Mouse (Mus musculus) embryonic facial prominence, embryonic 15.5 days (tissue): ENCODE results near the gene Zcchc12. TPM values are rescaled to one million over a fixed set of nuclear protein-coding genes. Genes with fewer than 3 reads are reported as not detected.

Experiments
- ATAC-seq: fragments of 200-750 bp; cut with Nextera tagmentation; 2 replicates; pipeline ENCODE4 v1.8.0; 2017; ENCODE audit warnings: low read depth, moderate TSS enrichment; ENCODE audit not compliant: insufficient number of reproducible peaks, low FRiP score, low TSS enrichment
- H3K27ac ChIP-seq: fragments of 300-500 bp; sonication (generic); replicated peaks from 2 replicates; pipeline ENCODE4 v1.5.1; 2015; ENCODE audit warnings: mild to moderate bottlenecking, inconsistent platforms
- H3K27me3 ChIP-seq: fragments of 300-500 bp; sonication (generic); 2 replicates; pipeline ENCODE4 v1.6.1; 2015; ENCODE audit warnings: inconsistent platforms
- H3K36me3 ChIP-seq: fragments of 300-500 bp; sonication (generic); 2 replicates; pipeline ENCODE4 v1.6.1; 2015; ENCODE audit warnings: mild to moderate bottlenecking, inconsistent platforms
- H3K4me1 ChIP-seq: fragments of 300-500 bp; sonication (generic); 2 replicates; pipeline ENCODE4 v1.6.1; 2015; ENCODE audit warnings: inconsistent platforms
- H3K4me2 ChIP-seq: fragments of 300-500 bp; sonication (generic); replicated peaks from 2 replicates; pipeline ENCODE4 v1.6.1; 2015; ENCODE audit warnings: mild to moderate bottlenecking, inconsistent platforms
- H3K4me3 ChIP-seq: fragments of 300-500 bp; sonication (generic); replicated peaks from 2 replicates; pipeline ENCODE4 v1.5.1; 2015; ENCODE audit warnings: mild to moderate bottlenecking, inconsistent platforms
- H3K9ac ChIP-seq: fragments of 300-500 bp; sonication (generic); 2 replicates; pipeline ENCODE4 v1.6.1; 2015; ENCODE audit warnings: inconsistent platforms
- H3K9me3 ChIP-seq: fragments of 300-500 bp; sonication (generic); replicated peaks from 2 replicates; pipeline ENCODE4 v1.6.1; 2016; ENCODE audit warnings: inconsistent platforms
- WGBS: fragments of 180-500 bp; shearing (Covaris S2); methylation state at CpG from one replicate; pipeline ENCODE4 v1.1.7; 2015; 5-methylcytosine and 5-hydroxymethylcytosine counted together
- polyA plus RNA-seq: library from polyadenylated mRNA; unstranded; fragments of >200 nt; fragmentation: Nextera tagmentation; extraction: Ambion mirVana; gene quantifications from 2 replicates; pipeline ENCODE4 v1.2.1, GENCODE M21; 2015

Zcchc12 gene
- 5.7 and 6.9 TPM in 2 replicates for polyA plus RNA-seq

- Histone ChIP-seq H3K9ac (no peak within 1 kb of the TSS), H3K27me3 (0 out of 2 replicates have a peak, but pooled peaks cover 3% of the 10 kb centered on the region), H3K27ac (no peak within 1 kb of the TSS), H3K4me1 (no peaks in the 10 kb centered on the region), H3K36me3 (no peaks in the 10 kb centered on the region), H3K4me2 (peak within 1 kb of the TSS; percentile 41), H3K4me3 (peak within 1 kb of the TSS; percentile 22), H3K9me3 (no peaks in the 10 kb centered on the region)
- 21% methylated on average over 28 of the region's 28 CpGs for WGBS
- peak; percentile 29; the same call in 1 of the 2 replicates for ATAC-seq
Measured at GRCm38 (mm10) chrX:36195736-36196525, at the start of gene Zcchc12. TSS of gene Zcchc12 (plus strand) at chrX:36195904.

- no peaks in the 10 kb centered on the region for H3K9me3 ChIP-seq
- H3K4me2 ChIP-seq, result no peak overlapping the region
- no peaks in the 10 kb centered on the region for H3K36me3 ChIP-seq
- no peaks in the 10 kb centered on the region for H3K4me1 ChIP-seq
- H3K4me3 ChIP-seq, result no peak overlapping the region
- H3K27ac ChIP-seq, result no peak overlapping the region
- H3K9ac ChIP-seq, result no peak overlapping the region
- 56% methylated on average over 4 of the region's 4 CpGs for WGBS
- ATAC-seq, result no peak
- no peaks in the 10 kb centered on the region for H3K27me3 ChIP-seq
Measured at GRCm38 (mm10) chrX:36146746-36147145, 49.0 kb upstream of the Zcchc12 start.

GRCm38 (mm10) chrX:36150100-36150499 is 45.6 kb upstream of the Zcchc12 start:
- Histone ChIP-seq H3K9me3 (no peaks in the 10 kb centered on the region), H3K27me3 (no peaks in the 10 kb centered on the region), H3K4me3 (no peak overlapping the region), H3K4me1 (no peaks in the 10 kb centered on the region), H3K9ac (no peak overlapping the region), H3K4me2 (no peak overlapping the region), H3K27ac (no peak overlapping the region), H3K36me3 (no peaks in the 10 kb centered on the region)
- ATAC-seq, result no peak

GRCm38 (mm10) chrX:36156677-36157076 is 39.0 kb upstream of the Zcchc12 start:
- no peak overlapping the region for H3K9ac ChIP-seq
- no peak overlapping the region for H3K27ac ChIP-seq
- 76% methylated on average over 2 of the region's 2 CpGs for WGBS
- H3K36me3 ChIP-seq, result no peaks in the 10 kb centered on the region
- H3K4me1 ChIP-seq, result no peaks in the 10 kb centered on the region
- no peaks in the 10 kb centered on the region for H3K9me3 ChIP-seq
- no peak overlapping the region for H3K4me3 ChIP-seq
- no peaks in the 10 kb centered on the region for H3K27me3 ChIP-seq
- H3K4me2 ChIP-seq, result no peak overlapping the region
- ATAC-seq, result no peak

GRCm38 (mm10) chrX:36161567-36161966 is 34.1 kb upstream of the Zcchc12 start:
- ATAC-seq, result no peak
- Histone ChIP-seq H3K9ac (no peak overlapping the region), H3K27me3 (no peaks in the 10 kb centered on the region), H3K36me3 (no peaks in the 10 kb centered on the region), H3K4me3 (no peak overlapping the region), H3K4me2 (no peak overlapping the region), H3K27ac (no peak overlapping the region), H3K4me1 (no peaks in the 10 kb centered on the region), H3K9me3 (no peaks in the 10 kb centered on the region)
- 33% methylated on average over 4 of the region's 4 CpGs for WGBS

GRCm38 (mm10) chrX:36183625-36184024 is 12.1 kb upstream of the Zcchc12 start:
- Histone ChIP-seq H3K27ac (no peak overlapping the region), H3K4me3 (no peak overlapping the region), H3K4me2 (no peak overlapping the region), H3K36me3 (no peaks in the 10 kb centered on the region), H3K9me3 (no peaks in the 10 kb centered on the region), H3K9ac (no peak overlapping the region), H3K4me1 (no peaks in the 10 kb centered on the region), H3K27me3 (no peaks in the 10 kb centered on the region)
- ATAC-seq, result no peak

GRCm38 (mm10) chrX:36186036-36186435 is 9.7 kb upstream of the Zcchc12 start:
- H3K9ac ChIP-seq, result no peak overlapping the region
- no peaks in the 10 kb centered on the region for H3K36me3 ChIP-seq
- no peaks in the 10 kb centered on the region for H3K4me1 ChIP-seq
- 62% methylated on average over 5 of the region's 5 CpGs for WGBS
- no peaks in the 10 kb centered on the region for H3K9me3 ChIP-seq
- no peak overlapping the region for H3K4me2 ChIP-seq
- no peak for ATAC-seq
- H3K27me3 ChIP-seq, result no peaks in the 10 kb centered on the region
- H3K4me3 ChIP-seq, result no peak overlapping the region
- no peak overlapping the region for H3K27ac ChIP-seq

- Histone ChIP-seq H3K27ac (no peak overlapping the region), H3K9me3 (no peaks in the 10 kb centered on the region), H3K4me1 (no peaks in the 10 kb centered on the region), H3K36me3 (no peaks in the 10 kb centered on the region), H3K9ac (no peak overlapping the region), H3K4me2 (no peak overlapping the region), H3K4me3 (no peak overlapping the region), H3K27me3 (no peaks in the 10 kb centered on the region)
- no peak for ATAC-seq
- WGBS, result 29% methylated on average over 6 of the region's 6 CpGs
Measured at GRCm38 (mm10) chrX:36186443-36186842, 9.3 kb upstream of the Zcchc12 start.

GRCm38 (mm10) chrX:36193951-36194350 is 1.8 kb upstream of the Zcchc12 start:
- 26% methylated on average over 6 of the region's 6 CpGs for WGBS

GRCm38 (mm10) chrX:36209554-36209953 is 13.8 kb downstream of the Zcchc12 start:
- ATAC-seq, result no peak
- 67% methylated on average over 2 of the region's 2 CpGs for WGBS

More at GRCm38 (mm10) chrX:36193951-36194350, 1.8 kb upstream of the Zcchc12 start:
- H3K27me3 ChIP-seq, result 0 out of 2 replicates have a peak, but pooled peaks cover 3% of the 10 kb centered on the region
- H3K4me2 ChIP-seq, result no peak overlapping the region
- no peaks in the 10 kb centered on the region for H3K36me3 ChIP-seq
- ATAC-seq, result no peak
- H3K9ac ChIP-seq, result no peak overlapping the region
- H3K4me3 ChIP-seq, result no peak overlapping the region
- no peak overlapping the region for H3K27ac ChIP-seq
- no peaks in the 10 kb centered on the region for H3K9me3 ChIP-seq
- H3K4me1 ChIP-seq, result no peaks in the 10 kb centered on the region

GRCm38 (mm10) chrX:36211216-36211615 is 15.5 kb downstream of the Zcchc12 start:
- Histone ChIP-seq H3K9ac (no peak overlapping the region), H3K4me3 (no peak overlapping the region), H3K27me3 (no peaks in the 10 kb centered on the region), H3K4me1 (no peaks in the 10 kb centered on the region), H3K27ac (no peak overlapping the region), H3K4me2 (no peak overlapping the region), H3K9me3 (no peaks in the 10 kb centered on the region), H3K36me3 (no peaks in the 10 kb centered on the region)
- WGBS, result 73% methylated on average over 3 of the region's 3 CpGs
- no peak for ATAC-seq

More at GRCm38 (mm10) chrX:36209554-36209953, 13.8 kb downstream of the Zcchc12 start:
- no peaks in the 10 kb centered on the region for H3K27me3 ChIP-seq
- no peak overlapping the region for H3K9ac ChIP-seq
- no peaks in the 10 kb centered on the region for H3K9me3 ChIP-seq
- no peaks in the 10 kb centered on the region for H3K4me1 ChIP-seq
- no peak overlapping the region for H3K4me3 ChIP-seq
- no peaks in the 10 kb centered on the region for H3K36me3 ChIP-seq
- H3K27ac ChIP-seq, result no peak overlapping the region
- H3K4me2 ChIP-seq, result no peak overlapping the region

- Histone ChIP-seq H3K9me3 (no peaks in the 10 kb centered on the region), H3K36me3 (no peaks in the 10 kb centered on the region), H3K27me3 (no peaks in the 10 kb centered on the region), H3K4me2 (no peak overlapping the region), H3K4me3 (no peak overlapping the region), H3K4me1 (no peaks in the 10 kb centered on the region), H3K9ac (no peak overlapping the region), H3K27ac (no peak overlapping the region)
- 47% methylated on average over 2 of the region's 2 CpGs for WGBS
- ATAC-seq, result no peak
Measured at GRCm38 (mm10) chrX:36221366-36221765, 25.7 kb downstream of the Zcchc12 start.
